Mouse (Mus musculus) cortical plate, adult 2 months (tissue): ENCODE data around the gene Lgals3bp.

Source experiments
- CTCF ChIP-seq: fragments of 200-500 bp; IDR thresholded peaks from 2 replicates; pipeline ENCODE4 v1.5.1; 2011; ENCODE audit warnings: mild to moderate bottlenecking, control low read depth, low read length; ENCODE audit not compliant: insufficient read depth; ENCODE audit errors: extremely low read depth
- POLR2A ChIP-seq: fragments of 200-500 bp; IDR thresholded peaks from 2 replicates; pipeline ENCODE4 v1.6.1; 2011; ENCODE audit warnings: mild to moderate bottlenecking, low read length, control low read depth; ENCODE audit not compliant: insufficient read depth; ENCODE audit errors: extremely low read depth

DNA sequence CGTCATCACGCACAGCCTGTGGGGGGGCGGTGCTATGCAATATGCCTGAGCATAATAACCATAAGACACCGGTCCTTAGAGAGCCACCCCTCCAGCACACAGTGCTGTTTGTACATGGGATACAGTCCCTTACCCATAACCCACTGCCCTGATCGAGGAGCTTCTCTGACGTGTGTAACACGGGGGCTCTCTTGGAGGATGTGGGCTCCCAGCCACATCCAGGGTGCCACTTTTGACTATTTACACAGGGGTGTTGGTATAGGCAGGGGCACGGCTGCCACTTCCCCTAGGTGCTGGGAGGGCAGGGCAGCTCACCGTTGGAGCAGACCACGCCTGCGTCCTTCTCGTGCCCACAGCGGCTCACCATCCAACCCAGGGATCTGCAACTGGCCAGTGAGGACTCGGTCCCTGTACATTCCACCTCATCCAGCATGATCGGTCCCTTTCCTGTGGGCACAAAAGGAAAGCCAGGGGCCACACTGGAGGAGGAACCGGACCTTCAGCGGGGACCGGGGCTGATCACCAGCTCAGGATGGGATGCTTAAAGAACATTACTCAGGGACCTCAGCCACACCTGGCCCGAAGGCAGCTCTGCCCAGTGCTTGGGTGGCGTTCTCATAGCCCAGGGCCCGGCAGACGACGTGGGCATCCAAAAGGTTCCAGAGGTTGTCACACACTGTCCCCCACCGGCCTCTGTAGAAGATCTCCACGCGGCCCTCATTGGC, 3.9 kb downstream of the Lgals3bp start:
- TF ChIP-seq CTCF (no peak), POLR2A (no peak)
